Mouse (Mus musculus) spleen, adult 2 months (tissue): ENCODE data around the gene Olfr201.

Source experiments
- CTCF ChIP-seq: fragments of 200-500 bp; IDR thresholded peaks from 2 replicates; pipeline ENCODE4 v1.5.1; 2011; ENCODE audit warnings: mild to moderate bottlenecking, inconsistent platforms; ENCODE audit not compliant: insufficient read depth, insufficient read length, insufficient replicate concordance; ENCODE audit errors: extremely low read depth
- POLR2A ChIP-seq: fragments of 200-500 bp; IDR thresholded peaks from 2 replicates; pipeline ENCODE4 v1.6.1; 2011; ENCODE audit warnings: low read depth, low read length, inconsistent platforms

- TF ChIP-seq CTCF (no peak), POLR2A (no peak)
Measured at GRCm38 (mm10) chr16:59249684-59250083, 22.7 kb downstream of the Olfr201 start.
